Mouse (Mus musculus) heart, adult 2 months (tissue): Measurements from ENCODE around the gene Rnf5. TPM values are rescaled to one million over a fixed set of nuclear protein-coding genes. Genes with fewer than 3 reads are reported as not detected.

ENCODE experiments used
- DNase-seq, 2 experiments: peaks; one replicate each; pipeline ENCODE4 v3.0.0; 2021
- H3K27ac ChIP-seq: fragments of 200-600 bp; 2 replicates; pipeline ENCODE4 v1.8.1; 2022
- H3K27me3 ChIP-seq: fragments of 200-500 bp; 2 replicates; pipeline ENCODE4 v1.6.1; 2012; ENCODE audit warnings: mild to moderate bottlenecking, low read length, inconsistent platforms, mixed read lengths; ENCODE audit not compliant: control insufficient read depth, insufficient read depth
- H3K36me3 ChIP-seq: fragments of 200-500 bp; 2 replicates; pipeline ENCODE4 v1.6.1; 2012; ENCODE audit warnings: low read length, inconsistent platforms; ENCODE audit not compliant: control insufficient read depth, insufficient read depth
- H3K4me1 ChIP-seq: fragments of 200-500 bp; 2 replicates; pipeline ENCODE4 v1.6.1; 2011; ENCODE audit warnings: low read length; ENCODE audit not compliant: control insufficient read depth, insufficient read depth
- H3K4me3 ChIP-seq: fragments of 200-600 bp; 2 replicates; pipeline ENCODE4 v1.8.1; 2022
- H3K79me2 ChIP-seq: fragments of 200-500 bp; replicated peaks from 2 replicates; pipeline ENCODE4 v1.6.1; 2012; ENCODE audit warnings: mild to moderate bottlenecking, inconsistent platforms, low read length, moderate library complexity, mixed read lengths; ENCODE audit not compliant: control insufficient read depth, insufficient read depth
- H3K9ac ChIP-seq: fragments of 200-500 bp; 2 replicates; pipeline ENCODE4 v1.6.1; 2012; ENCODE audit warnings: low read depth, mild to moderate bottlenecking, control low read depth, inconsistent platforms, low read length, mixed read lengths
- CTCF ChIP-seq: fragments of 200-600 bp; IDR thresholded peaks from 2 replicates; pipeline ENCODE4 v1.8.1; 2022; ENCODE audit warnings: antibody characterized with exemption, mild to moderate bottlenecking, moderate library complexity
- EP300 ChIP-seq: fragments of 200-500 bp; IDR thresholded peaks from 2 replicates; pipeline ENCODE4 v1.6.1; 2011; ENCODE audit warnings: low read depth, low read length, control low read depth; ENCODE audit not compliant: insufficient read depth
- POLR2A ChIP-seq: fragments of 200-500 bp; IDR thresholded peaks from 2 replicates; pipeline ENCODE4 v1.6.1; 2011; ENCODE audit warnings: mild to moderate bottlenecking, low read depth, low read length, control low read depth; ENCODE audit not compliant: insufficient read depth
- WGBS: fragments of 180-500 bp; shearing (Covaris S2); methylation state at CpG from one replicate; pipeline ENCODE4 v1.1.7; 2018; 5-methylcytosine and 5-hydroxymethylcytosine counted together
- intact Hi-C: fragments of 180-260 bp; cut with DNase I; formaldehyde crosslinking; loops from one replicate; pipeline ENCODE4 v1.15.1; 2025
- long read RNA-seq: library from polyadenylated mRNA; stranded (forward); transcript quantifications from one replicate; pipeline ENCODE4 v2.0.0, GENCODE M21; 2021
- polyA plus RNA-seq: library from polyadenylated mRNA; depleted of rRNA; stranded (reverse); fragments of >200 nt; gene quantifications from 2 replicates; pipeline ENCODE4 v1.2.3, GENCODE M21; 2012; rRNA removed
- total RNA-seq, 2 experiments: library from RNA; stranded (reverse); gene quantifications; 2 replicates each; pipeline ENCODE4 v1.2.3; 2021

Gene Rnf5
- 10 to 100 TPM; 37.6 to 40.4 TPM for total RNA-seq
- polyA plus RNA-seq = 71.7 and 92.2 TPM in 2 replicates
- long read RNA-seq, transcript Rnf5-201 (6 exons, 1,238 nt) = major isoform, 51 of 52 reads
- long read RNA-seq, partial matches to known transcripts = 0 of 52 reads
- long read RNA-seq, other reads (novel, unspliced or antisense) = 1 of 52 reads

DNA sequence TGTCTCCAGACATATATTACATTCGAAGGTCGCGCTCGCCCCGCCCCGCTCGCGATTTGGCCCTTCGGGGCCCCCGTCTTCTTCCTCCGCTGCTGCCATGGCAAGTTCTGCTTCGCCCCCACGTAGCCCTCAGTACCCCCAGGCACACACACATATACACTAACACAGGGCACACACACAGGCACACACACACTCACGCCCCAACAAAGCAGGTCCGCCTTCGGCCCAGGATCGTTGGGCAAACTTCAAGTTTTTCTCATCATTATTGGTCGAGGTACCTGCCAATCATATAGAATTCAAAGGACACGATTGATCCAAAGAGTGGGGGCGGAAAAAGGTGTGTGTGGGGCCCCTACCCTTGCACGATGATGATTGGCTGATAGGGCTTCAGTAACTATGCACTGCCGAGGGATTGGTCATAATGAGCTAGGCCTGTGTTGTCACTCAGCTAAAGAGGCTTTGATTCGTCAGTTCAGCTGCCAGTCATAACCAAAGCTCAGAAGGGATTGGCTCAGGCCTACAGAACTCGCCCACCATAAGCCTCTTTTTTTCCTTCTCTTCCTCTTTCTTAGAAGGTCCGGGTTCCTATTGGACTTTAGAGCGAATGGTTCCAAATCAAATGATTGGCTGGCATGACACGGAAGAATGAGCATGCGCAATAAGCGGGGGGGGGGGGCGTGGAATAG is at the start of gene Rnf5:
Gene Rnf5, minus strand, starts transcription at position 316 of the 686 bp plus-strand sequence.
- TF ChIP-seq POLR2A (peak; percentile 77), EP300 (0 out of 2 replicates have a peak, but pooled peaks have one; percentile 10), CTCF (no peak)
- Histone ChIP-seq H3K4me1 (peaks cover 4% of the 10 kb centered on the region), H3K4me3 (peak within 1 kb of the TSS; percentile 89), H3K79me2 (peaks cover 2% of the 10 kb centered on the region), H3K27me3 (no peaks in the 10 kb centered on the region), H3K27ac (peak within 1 kb of the TSS; percentile 91), H3K36me3 (no peaks in the 10 kb centered on the region), H3K9ac (peak within 1 kb of the TSS; percentile 82)
- intact Hi-C loops = loop anchor here (1.0 to 10.0 kb wide), 2 partner anchors 38 to 489 kb away; partner anchors contain the start of gene H2-DMa
- WGBS = under 1% methylated on average over 30 of the region's 30 CpGs
- peak; percentile 92 to 98 for DNase-seq

DNA sequence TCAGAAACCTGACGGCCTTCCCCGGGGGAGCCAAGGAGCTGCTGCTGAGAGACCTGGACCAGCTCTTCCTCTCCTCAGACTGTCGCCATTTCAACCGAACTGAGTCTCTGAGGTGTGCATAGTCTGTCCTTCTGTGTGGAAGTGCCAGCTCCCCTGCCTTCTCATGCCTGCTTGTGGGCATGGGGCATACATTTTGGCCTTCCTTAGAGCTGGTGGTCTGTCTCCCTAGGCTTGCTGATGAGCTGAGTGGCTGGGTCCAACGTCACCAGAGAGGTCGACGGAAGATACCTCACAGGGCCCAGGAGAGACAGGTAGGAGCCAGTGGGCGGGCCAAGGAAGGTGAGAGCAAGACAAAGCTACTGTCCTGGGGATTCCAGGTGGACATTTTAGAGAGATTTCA is 49.5 kb upstream of the Rnf5 start:
- Histone ChIP-seq H3K27me3 (no peaks in the 10 kb centered on the region), H3K4me3 (no peak overlapping the region), H3K36me3 (no peaks in the 10 kb centered on the region), H3K9ac (no peak overlapping the region), H3K4me1 (peaks cover 23% of the 10 kb centered on the region), H3K79me2 (no peaks in the 10 kb centered on the region), H3K27ac (no peak overlapping the region)
- DNase-seq = no peak
- 91% methylated on average over 8 of the region's 8 CpGs for WGBS
- intact Hi-C loops = no loop called here
- TF ChIP-seq CTCF (no peak), EP300 (no peak)

DNA sequence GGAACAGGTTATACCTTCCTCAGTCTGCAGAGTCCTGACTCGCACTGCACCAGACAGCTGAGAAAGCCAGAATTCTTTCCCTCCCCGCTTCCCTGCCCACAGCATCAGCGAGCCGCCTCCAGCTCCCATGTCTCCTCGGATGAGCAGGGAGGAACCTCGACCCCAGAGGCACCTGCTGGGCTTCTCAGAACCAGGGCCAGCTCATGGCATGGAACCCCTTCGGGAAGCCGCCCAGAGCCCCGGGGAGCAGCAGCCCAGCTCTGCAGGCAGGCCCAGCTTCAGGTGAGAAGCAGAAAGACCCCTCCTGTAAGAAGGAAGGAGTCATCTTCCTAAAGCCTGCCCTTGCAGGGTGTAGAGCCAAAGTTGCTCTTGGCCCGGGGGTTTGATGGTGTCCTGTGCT is 49.1 kb upstream of the Rnf5 start:
- Histone ChIP-seq H3K4me3 (no peak overlapping the region), H3K4me1 (peaks cover 24% of the 10 kb centered on the region), H3K9ac (no peak overlapping the region), H3K27ac (no peak overlapping the region), H3K36me3 (no peaks in the 10 kb centered on the region), H3K79me2 (no peaks in the 10 kb centered on the region; the same call in 1 of the 2 replicates), H3K27me3 (no peaks in the 10 kb centered on the region)
- intact Hi-C loops = no loop called here
- 92% methylated on average over 10 of the region's 10 CpGs for WGBS
- TF ChIP-seq EP300 = no peak
- TF ChIP-seq CTCF = no peak
- no peak for DNase-seq

DNA sequence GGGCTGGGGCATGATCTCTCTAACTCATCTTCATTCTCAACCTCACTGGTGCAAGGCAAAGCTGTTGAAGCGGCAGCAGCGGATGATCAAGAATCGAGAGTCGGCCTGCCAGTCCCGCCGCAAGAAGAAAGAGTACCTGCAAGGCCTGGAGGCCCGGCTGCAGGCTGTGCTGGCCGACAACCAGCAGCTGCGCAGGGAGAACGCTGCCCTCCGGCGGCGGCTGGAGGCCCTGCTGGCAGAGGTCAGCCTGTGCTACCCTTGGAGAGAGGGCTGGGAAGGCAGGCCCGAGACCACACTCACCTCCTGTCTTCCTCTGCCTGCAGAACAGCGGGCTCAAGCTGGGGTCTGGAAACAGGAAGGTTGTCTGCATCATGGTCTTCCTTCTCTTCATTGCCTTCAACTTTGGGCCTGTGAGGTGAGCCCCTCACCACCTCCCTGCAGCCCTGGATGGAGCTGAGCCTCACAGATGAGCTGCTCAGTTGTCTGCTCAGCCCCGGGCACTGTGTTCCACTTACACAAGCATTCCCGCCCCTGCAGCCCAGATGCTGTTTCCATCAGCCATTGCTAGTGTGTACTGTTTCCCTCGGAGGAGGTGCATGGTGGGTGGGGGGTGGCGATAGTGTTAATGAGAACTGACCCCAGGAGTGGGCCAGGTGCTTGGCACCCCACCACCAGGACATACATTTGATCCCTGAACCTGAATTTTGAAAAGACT is 48.2 kb upstream of the Rnf5 start:
- Histone ChIP-seq H3K27ac (no peak overlapping the region), H3K27me3 (no peaks in the 10 kb centered on the region), H3K4me1 (peaks cover 20% of the 10 kb centered on the region), H3K4me3 (no peak overlapping the region), H3K36me3 (no peaks in the 10 kb centered on the region), H3K79me2 (no peaks in the 10 kb centered on the region; the same call in 1 of the 2 replicates), H3K9ac (no peak overlapping the region)
- TF ChIP-seq POLR2A (no peak), EP300 (no peak), CTCF (peak; percentile 69)
- WGBS = 57% methylated on average over 19 of the region's 19 CpGs
- intact Hi-C loops = no loop called here
- peak; percentile 56 to 62 for DNase-seq

DNA sequence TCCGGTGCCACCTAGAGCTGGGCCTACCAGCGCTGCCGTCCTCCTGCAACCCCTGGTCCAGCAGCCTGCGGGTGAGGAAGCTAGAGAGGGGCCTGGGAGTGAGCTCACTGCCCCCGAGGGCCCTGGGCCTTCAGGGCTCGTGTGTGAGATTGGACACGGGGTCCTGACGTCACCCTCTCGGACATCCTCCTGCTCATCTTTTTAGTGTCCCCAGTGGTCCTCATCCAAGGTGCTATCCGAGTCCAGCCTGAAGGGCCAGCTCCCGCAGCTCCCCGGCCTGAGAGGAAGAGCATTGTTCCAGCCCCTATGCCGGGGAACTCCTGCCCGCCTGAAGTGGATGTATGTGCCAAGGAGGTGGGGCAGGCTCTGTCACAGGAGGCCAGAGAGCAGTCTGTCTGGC is 47.3 kb upstream of the Rnf5 start:
- Histone ChIP-seq H3K4me1 (peaks cover 16% of the 10 kb centered on the region), H3K27me3 (no peaks in the 10 kb centered on the region), H3K36me3 (no peaks in the 10 kb centered on the region), H3K79me2 (no peaks in the 10 kb centered on the region; the same call in 1 of the 2 replicates), H3K27ac (no peak overlapping the region), H3K4me3 (no peak overlapping the region), H3K9ac (no peak overlapping the region)
- intact Hi-C loops = no loop called here
- no peak for TF ChIP-seq EP300
- TF ChIP-seq CTCF = no peak
- no peak for TF ChIP-seq POLR2A
- DNase-seq = no peak
- 87% methylated on average over 14 of the region's 14 CpGs for WGBS
